Mouse (Mus musculus) lung, postnatal 0 days (tissue): ENCODE measurements around the gene Ccr1l1. TPM values are rescaled to one million over a fixed set of nuclear protein-coding genes. Genes with fewer than 3 reads are reported as not detected.

ENCODE experiments used
- ATAC-seq: fragments of 200-750 bp; cut with Nextera tagmentation; 2 replicates; pipeline ENCODE4 v1.8.0; 2017; ENCODE audit warnings: moderate library complexity
- DNase-seq: peaks from one replicate; pipeline ENCODE4 v3.0.0-alpha.2; 2016; ENCODE audit warnings: low spot score
- H3K27ac ChIP-seq: fragments of 300-500 bp; sonication (generic); 2 replicates; pipeline ENCODE4 v1.5.1; 2014; ENCODE audit warnings: antibody characterized with exemption, mild to moderate bottlenecking, low read length, mixed read lengths
- H3K27me3 ChIP-seq: fragments of 300-500 bp; sonication (generic); replicated peaks from 2 replicates; pipeline ENCODE4 v1.6.1; 2014; ENCODE audit warnings: low read length, mixed read lengths; ENCODE audit not compliant: insufficient read depth
- H3K36me3 ChIP-seq: fragments of 300-500 bp; sonication (generic); 2 replicates; pipeline ENCODE4 v1.6.1; 2014; ENCODE audit warnings: low read length, mixed read lengths; ENCODE audit not compliant: insufficient read depth
- H3K4me1 ChIP-seq: fragments of 300-500 bp; sonication (generic); 2 replicates; pipeline ENCODE4 v1.6.1; 2014; ENCODE audit warnings: antibody characterized with exemption, low read depth, low read length, mixed read lengths; ENCODE audit not compliant: insufficient read depth
- H3K4me2 ChIP-seq: fragments of 300-500 bp; sonication (generic); replicated peaks from 2 replicates; pipeline ENCODE4 v1.6.1; 2014; ENCODE audit warnings: low read depth, mild to moderate bottlenecking, low read length, moderate library complexity, mixed read lengths
- H3K4me3 ChIP-seq: fragments of 300-500 bp; sonication (generic); 2 replicates; pipeline ENCODE4 v1.5.1; 2014; ENCODE audit warnings: low read depth, low read length
- H3K9ac ChIP-seq: fragments of 300-500 bp; sonication (generic); replicated peaks from 2 replicates; pipeline ENCODE4 v1.6.1; 2014; ENCODE audit warnings: low read depth, mild to moderate bottlenecking
- H3K9me3 ChIP-seq: fragments of 300-500 bp; sonication (generic); 2 replicates; pipeline ENCODE4 v1.6.1; 2016; ENCODE audit warnings: low read length, mixed read lengths
- CTCF ChIP-seq: IDR thresholded peaks from 2 replicates; pipeline ENCODE4 v1.5.1; 2016; ENCODE audit warnings: antibody characterized with exemption, mild to moderate bottlenecking
- EP300 ChIP-seq: IDR thresholded peaks from 2 replicates; pipeline ENCODE4 v1.6.1; 2016; ENCODE audit warnings: antibody characterized with exemption, mild to moderate bottlenecking, control low read depth
- WGBS: fragments of 180-500 bp; shearing (Covaris S2); extraction: QIAGEN DNeasy Blood & Tissue Kit; methylation state at CpG from one replicate; pipeline ENCODE4 v1.1.7; 2014; 5-methylcytosine and 5-hydroxymethylcytosine counted together
- polyA plus RNA-seq: library from polyadenylated mRNA; unstranded; fragments of >200 nt; fragmentation: Nextera tagmentation; extraction: Ambion mirVana; gene quantifications from 2 replicates; pipeline ENCODE4 v1.2.1, GENCODE M21; 2015

The Ccr1l1 gene
- polyA plus RNA-seq, 1 experiment from 2014 or later, result not detected

GRCm38 (mm10) chr9:123930476-123930875, 47.7 kb downstream of the Ccr1l1 start:
- ATAC-seq (no peak), DNase-seq (no peak)
- Histone ChIP-seq H3K4me1 (no peaks in the 10 kb centered on the region), H3K4me3 (no peak overlapping the region), H3K4me2 (no peak overlapping the region), H3K27me3 (no peaks in the 10 kb centered on the region), H3K9ac (no peak overlapping the region), H3K36me3 (no peaks in the 10 kb centered on the region), H3K27ac (no peak overlapping the region), H3K9me3 (no peaks in the 10 kb centered on the region)
- 75% methylated on average over 3 of the region's 3 CpGs for WGBS
- no peak for TF ChIP-seq EP300
- TF ChIP-seq CTCF, result no peak

- TF ChIP-seq CTCF, result no peak
- TF ChIP-seq EP300, result no peak
- no peak overlapping the region for H3K4me2 ChIP-seq
- no peaks in the 10 kb centered on the region for H3K4me1 ChIP-seq
- H3K36me3 ChIP-seq, result no peaks in the 10 kb centered on the region
- no peak overlapping the region for H3K27ac ChIP-seq
- ATAC-seq (no peak), DNase-seq (no peak)
- no peaks in the 10 kb centered on the region for H3K9me3 ChIP-seq
- 59% methylated on average over 4 of the region's 4 CpGs for WGBS
- no peaks in the 10 kb centered on the region for H3K27me3 ChIP-seq
- H3K9ac ChIP-seq, result no peak overlapping the region
- no peak overlapping the region for H3K4me3 ChIP-seq
Observed at GRCm38 (mm10) chr9:123929936-123930335, 48.3 kb downstream of the Ccr1l1 start.

GRCm38 (mm10) chr9:123928759-123929246, 49.4 kb downstream of the Ccr1l1 start:
- H3K9ac ChIP-seq, result no peak overlapping the region
- no peaks in the 10 kb centered on the region for H3K27me3 ChIP-seq
- H3K4me3 ChIP-seq, result no peak overlapping the region
- TF ChIP-seq EP300 (peak; percentile 71), CTCF (peak; percentile 51)
- H3K36me3 ChIP-seq, result no peaks in the 10 kb centered on the region
- H3K4me1 ChIP-seq, result no peaks in the 10 kb centered on the region
- peak overlapping the region; percentile 69 for H3K27ac ChIP-seq
- peak overlapping the region; percentile 25; the same call in 1 of the 2 replicates for H3K4me2 ChIP-seq
- 20% methylated on average over 8 of the region's 8 CpGs for WGBS
- no peaks in the 10 kb centered on the region for H3K9me3 ChIP-seq
- no peak for ATAC-seq
- peak; percentile 70 for DNase-seq

GRCm38 (mm10) chr9:123928118-123928758, 50.0 kb downstream of the Ccr1l1 start:
- DNase-seq (peak; percentile 43), ATAC-seq (no peak)
- peak overlapping the region; percentile 69 for H3K27ac ChIP-seq
- H3K36me3 ChIP-seq, result no peaks in the 10 kb centered on the region
- WGBS, result 52% methylated on average over 12 of the region's 12 CpGs
- TF ChIP-seq EP300 (no peak), CTCF (no peak)
- no peaks in the 10 kb centered on the region for H3K27me3 ChIP-seq
- no peak overlapping the region for H3K9ac ChIP-seq
- no peak overlapping the region for H3K4me3 ChIP-seq
- no peaks in the 10 kb centered on the region for H3K4me1 ChIP-seq
- H3K4me2 ChIP-seq, result peak overlapping the region; percentile 25
- H3K9me3 ChIP-seq, result no peaks in the 10 kb centered on the region

- H3K9me3 ChIP-seq, result no peaks in the 10 kb centered on the region
- ATAC-seq, result no peak
- H3K36me3 ChIP-seq, result no peaks in the 10 kb centered on the region
- H3K4me2 ChIP-seq, result no peak overlapping the region
- peak overlapping the region; percentile 54; the same call in 1 of the 2 replicates for H3K27ac ChIP-seq
- no peak overlapping the region for H3K4me3 ChIP-seq
- no peaks in the 10 kb centered on the region for H3K4me1 ChIP-seq
- H3K27me3 ChIP-seq, result no peaks in the 10 kb centered on the region
- DNase-seq, result no peak
- 45% methylated on average over 16 of the region's 16 CpGs for WGBS
- no peak overlapping the region for H3K9ac ChIP-seq
- TF ChIP-seq CTCF (no peak), EP300 (no peak)
Observed at GRCm38 (mm10) chr9:123927281-123927960, 50.8 kb downstream of the Ccr1l1 start.

Other genes with a start within 250 kb of the Ccr1l1 start
- 0.39 and 0.49 TPM in 2 replicates for gene Cxcr6, start 171.9 kb downstream of the Ccr1l1 start, polyA plus RNA-seq
- 9.2 and 11.9 TPM in 2 replicates for gene Fyco1, start 126.5 kb downstream of the Ccr1l1 start, polyA plus RNA-seq
- gene Xcr1, start 116.4 kb downstream of the Ccr1l1 start, polyA plus RNA-seq, result 0.02 and 0.06 TPM in 2 replicates
- 8.2 and 9.9 TPM in 2 replicates for gene Ccr1, start 9.7 kb downstream of the Ccr1l1 start, polyA plus RNA-seq
- gene Ccr3, start 43.6 kb upstream of the Ccr1l1 start, polyA plus RNA-seq, result 0.04 TPM in 2 replicates
- 6.7 and 7.8 TPM in 2 replicates for gene Ccr2, start 123.5 kb upstream of the Ccr1l1 start, polyA plus RNA-seq
- gene Ccr5, start 143.1 kb upstream of the Ccr1l1 start, polyA plus RNA-seq, result 0.92 and 1.3 TPM in 2 replicates